15 mouse cellular contexts compared by ENCODE assay signal in the genomic region with DNA sequence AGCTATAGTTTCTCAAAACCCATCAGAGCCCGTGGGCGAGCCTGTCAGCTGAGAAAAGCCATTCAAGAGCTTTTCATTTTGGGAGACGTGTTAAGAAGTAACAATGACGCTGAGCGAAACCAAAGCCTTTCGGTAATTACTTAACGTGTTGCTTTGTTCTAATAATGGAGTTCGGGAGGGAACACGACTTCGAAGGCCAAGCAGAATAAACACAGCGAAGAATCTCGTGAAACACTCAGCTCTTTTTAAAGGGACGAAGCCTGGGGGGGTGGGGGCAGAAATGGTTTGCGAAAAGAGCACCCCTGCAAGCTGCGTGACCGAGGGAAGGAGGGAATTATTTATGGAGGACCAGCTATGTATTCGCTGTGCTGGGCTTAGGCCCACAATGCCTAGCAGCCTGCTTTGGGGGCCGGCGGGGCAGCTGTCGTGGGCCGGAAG. TPM values are rescaled to one million over a fixed set of nuclear protein-coding genes. Genes with fewer than 3 reads are reported as not detected.
DNase-seq lines count a peak whose midpoint lies in the region; ATAC-seq lines count a peak whose summit lies in the region.
"Had no signal": no experiment of that assay in that cellular context is flagged by ENCODE, and none has a peak within 500 bp of the region (broad histone marks: within the 10 kb centered on the region; RNA-seq: fewer than 3 reads in every experiment).

No protein-coding gene starts in this region.

- 50% methylated on average over 21 of the region's 21 CpGs for whole genome bisulfite sequencing in midbrain, embryonic 14.5 days

- DNase-seq in ES-CJ7 (ENCODE audit: low read depth, low spot score) (peak; percentile 11), R1 (ENCODE audit: low read depth, low spot score) (peak; percentile 19)
- DNase-seq in frontal cortex, adult 2 months (ENCODE audit: extremely low spot score in 1 of 2, low spot score in 1 of 2) = peak; percentile 63 to 71
- peak; percentile 50 for DNase-seq in midbrain, embryonic 14.5 days
- DNase-seq in ovary, postnatal 10 days (ENCODE audit: low spot score) = no peak
- DNase-seq in retina, postnatal 1 day = no peak
- no peak for DNase-seq in urinary bladder, adult 2 months (ENCODE audit: low spot score)
- DNase-seq: cerebellum, adult 9-11 months; heart, adult 18-20 months; lung, embryonic 14.5 days had no signal

- peak overlapping the region; percentile 27 for H3K4me2 ChIP-seq in midbrain, embryonic 14.5 days (ENCODE audit: low read length)
- H3K4me2 ChIP-seq: limb, embryonic 12.5 days; lung, embryonic 14.5 days; stomach, embryonic 15.5 days had no signal

- H3K4me1 ChIP-seq in midbrain, embryonic 14.5 days (ENCODE audit: control insufficient read depth, insufficient read depth, low read length) = no peaks in the 10 kb centered on the region
- H3K4me1 ChIP-seq: limb, embryonic 12.5 days; stomach, embryonic 15.5 days had no signal

- no peak for ATAC-seq in midbrain, embryonic 14.5 days (ENCODE audit: low FRiP score, low TSS enrichment)
- ATAC-seq in erythroid progenitor cell, adult 5-6 weeks (replicated peaks; ENCODE audit: low FRiP score, poor library complexity, severe bottlenecking) = no peak

- H3K9me3 ChIP-seq in midbrain, embryonic 14.5 days (ENCODE audit: control insufficient read depth, low read length) = no peaks in the 10 kb centered on the region
- H3K9me3 ChIP-seq: limb, embryonic 12.5 days; stomach, embryonic 15.5 days had no signal

- peak overlapping the region; percentile 14; the same call in 1 of the 2 replicates for H3K9ac ChIP-seq in midbrain, embryonic 14.5 days (replicated peaks; ENCODE audit: low read length)
- H3K9ac ChIP-seq: limb, embryonic 12.5 days; lung, embryonic 14.5 days; stomach, embryonic 15.5 days had no signal

- no peaks in the 10 kb centered on the region for H3K27me3 ChIP-seq in midbrain, embryonic 14.5 days (ENCODE audit: control insufficient read depth, insufficient read depth, low read length)
- H3K27me3 ChIP-seq: limb, embryonic 12.5 days; stomach, embryonic 15.5 days had no signal

- H3K27ac ChIP-seq in midbrain, embryonic 14.5 days (replicated peaks; ENCODE audit: low read depth, low read length) = no peak overlapping the region
- H3K27ac ChIP-seq: kidney, postnatal 0 days; limb, embryonic 12.5 days; stomach, embryonic 15.5 days had no signal

- no peak overlapping the region for H3K4me3 ChIP-seq in midbrain, embryonic 14.5 days (replicated peaks; ENCODE audit: low read depth, low read length)
- H3K4me3 ChIP-seq: erythroblast, embryonic 14.5 days; limb, embryonic 12.5 days; stomach, embryonic 15.5 days had no signal

- H3K36me3 ChIP-seq in midbrain, embryonic 14.5 days (ENCODE audit: control insufficient read depth, insufficient read depth, low read length) = no peaks in the 10 kb centered on the region
- H3K36me3 ChIP-seq: limb, embryonic 12.5 days; stomach, embryonic 15.5 days had no signal

RNA-seq across cellular contexts. Expression of gene Sh3rf3, which starts 12.1 kb away (rescaled TPM):
- polyA plus RNA-seq in frontal cortex, adult 2 months (2012; rRNA removed) = 17.7 and 19.7 TPM in 2 replicates
- 2.4 and 4.2 TPM in 2 replicates for polyA plus RNA-seq in midbrain, embryonic 14.5 days (2014; fragmentation: Nextera tagmentation; extraction: Ambion mirVana)
- not detected in 2 replicates for total RNA-seq in erythroid progenitor cell, adult 5-6 weeks (2015; ENCODE audit: low replicate concordance)
- total RNA-seq in erythroid progenitor cell, adult 5-6 weeks (2017; ENCODE audit: low replicate concordance) = not detected in 2 replicates
- 1.0 and 1.8 TPM in 2 replicates for polyA plus RNA-seq in urinary bladder, adult 2 months (2012; rRNA removed)
- polyA plus RNA-seq: erythroblast, embryonic 14.5 days had no signal

Comparison
In these comparisons a context has a peak if more than half of its experiments do, and no peak if none do; other contexts are left out.
1. DNase-seq: peak in ES-CJ7 (single experiment), R1 (single experiment), frontal cortex, adult 2 months (2 of 2) and midbrain, embryonic 14.5 days (single experiment); none in ovary, postnatal 10 days (single experiment), retina, postnatal 1 day (single experiment) and urinary bladder, adult 2 months (single experiment).